8 mouse cellular contexts compared by ENCODE assay signal in the genomic region with DNA sequence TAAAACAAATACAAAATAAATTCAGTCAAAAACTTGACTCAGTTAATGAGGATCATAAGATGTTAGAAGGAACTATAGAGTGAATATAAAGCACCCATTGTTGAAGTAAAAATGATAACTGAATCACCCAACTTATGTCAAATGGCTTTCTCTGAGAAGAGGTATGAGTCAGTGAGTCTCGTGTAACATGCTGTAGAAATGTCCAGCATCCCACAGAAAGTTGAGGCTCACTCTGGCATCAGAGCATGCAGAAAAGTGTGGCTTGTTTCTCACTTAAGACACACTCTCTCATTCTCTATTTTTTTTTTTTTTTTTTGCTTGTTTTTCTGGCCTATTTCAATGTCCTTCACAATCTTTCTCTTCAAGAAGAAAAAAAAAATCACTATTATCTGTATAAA. TPM values are rescaled to one million over a fixed set of nuclear protein-coding genes. Genes with fewer than 3 reads are reported as not detected.
DNase-seq lines count a peak whose midpoint lies in the region; ATAC-seq lines count a peak whose summit lies in the region.

No protein-coding gene starts in this region.

- no peaks in the 10 kb centered on the region for H3K9me3 ChIP-seq in heart, embryonic 16.5 days (replicated peaks; ENCODE audit: control insufficient read depth, low read length)
- H3K9me3 ChIP-seq in hindbrain, embryonic 12.5 days (replicated peaks) = no peaks in the 10 kb centered on the region
- H3K9me3 ChIP-seq in midbrain, embryonic 13.5 days = no peaks in the 10 kb centered on the region

- peak overlapping the region; percentile 89 for H3K4me3 ChIP-seq in heart, embryonic 16.5 days (ENCODE audit: low read length)
- H3K4me3 ChIP-seq in hindbrain, embryonic 12.5 days = peak overlapping the region; percentile 72
- peak overlapping the region; percentile 78 for H3K4me3 ChIP-seq in midbrain, embryonic 13.5 days (replicated peaks)

- H3K4me1 ChIP-seq in heart, embryonic 16.5 days (ENCODE audit: control insufficient read depth, insufficient read depth, low read length) = peaks cover 33% of the 10 kb centered on the region
- peaks cover 29% of the 10 kb centered on the region for H3K4me1 ChIP-seq in hindbrain, embryonic 12.5 days
- H3K4me1 ChIP-seq in midbrain, embryonic 13.5 days (replicated peaks) = peaks cover 34% of the 10 kb centered on the region

- no peak for ATAC-seq in heart, embryonic 16.5 days (replicated peaks; ENCODE audit: extremely low read depth, insufficient read depth, low FRiP score)
- ATAC-seq in hindbrain, embryonic 12.5 days (ENCODE audit: low FRiP score) = no peak
- ATAC-seq in midbrain, embryonic 13.5 days = no peak

- H3K27ac ChIP-seq in heart, embryonic 16.5 days (ENCODE audit: low read length) = peak overlapping the region; percentile 99
- H3K27ac ChIP-seq in hindbrain, embryonic 12.5 days = peak overlapping the region; percentile 96
- peak overlapping the region; percentile 96 for H3K27ac ChIP-seq in midbrain, embryonic 13.5 days

- H3K4me2 ChIP-seq in heart, embryonic 16.5 days (ENCODE audit: low read depth, low read length) = peak overlapping the region; percentile 62
- H3K4me2 ChIP-seq in hindbrain, embryonic 12.5 days (replicated peaks) = peak overlapping the region; percentile 49
- peak overlapping the region; percentile 55 for H3K4me2 ChIP-seq in midbrain, embryonic 13.5 days (replicated peaks)

- no peaks in the 10 kb centered on the region for H3K36me3 ChIP-seq in heart, embryonic 16.5 days (ENCODE audit: control insufficient read depth, insufficient read depth)
- H3K36me3 ChIP-seq in hindbrain, embryonic 12.5 days = peaks cover 2% of the 10 kb centered on the region; the same call in 1 of the 2 replicates
- H3K36me3 ChIP-seq in midbrain, embryonic 13.5 days = peaks cover 3% of the 10 kb centered on the region; the same call in 1 of the 2 replicates

- H3K27me3 ChIP-seq in heart, embryonic 16.5 days (ENCODE audit: control insufficient read depth, insufficient read depth, low read length) = no peaks in the 10 kb centered on the region
- H3K27me3 ChIP-seq in hindbrain, embryonic 12.5 days = no peaks in the 10 kb centered on the region
- no peaks in the 10 kb centered on the region for H3K27me3 ChIP-seq in midbrain, embryonic 13.5 days

- no peak for DNase-seq in heart, adult 18-20 months
- DNase-seq in MEL-GATA-1-ER (ENCODE audit: extremely low read depth, low read depth) = peak; percentile 18
- DNase-seq in right cerebral cortex, postnatal 25 days = no peak
- DNase-seq in left cerebral cortex, adult 11 months (ENCODE audit: low spot score) = no peak
- DNase-seq in cerebellum, adult 9-10 months = no peak

- 13% methylated on average over 1 of the region's 1 CpGs for WGBS in heart, embryonic 16.5 days
- WGBS in hindbrain, embryonic 12.5 days = 36% methylated on average over 1 of the region's 1 CpGs
- WGBS in midbrain, embryonic 13.5 days = 19% methylated on average over 1 of the region's 1 CpGs

- H3K9ac ChIP-seq in heart, embryonic 16.5 days (ENCODE audit: low read length) = peak overlapping the region; percentile 72
- H3K9ac ChIP-seq in hindbrain, embryonic 12.5 days = peak overlapping the region; percentile 54
- peak overlapping the region; percentile 67 for H3K9ac ChIP-seq in midbrain, embryonic 13.5 days (replicated peaks)

RNA-seq across cellular contexts. Expression of gene Laptm4a, which starts 0.5 kb away (rescaled TPM):
- polyA plus RNA-seq in heart, embryonic 16.5 days (2015; fragmentation: Nextera tagmentation; extraction: Ambion mirVana) = 283 and 313 TPM in 2 replicates
- total RNA-seq in heart, adult 18-20 months (2021) = 100 to 1,000 TPM; 366 to 407 TPM
- 222 and 249 TPM in 2 replicates for polyA plus RNA-seq in hindbrain, embryonic 12.5 days (2016; fragmentation: Nextera tagmentation; extraction: Ambion mirVana)
- polyA plus RNA-seq in midbrain, embryonic 13.5 days (2015; fragmentation: Nextera tagmentation; extraction: Ambion mirVana) = 207 and 221 TPM in 2 replicates

RNA-seq across cellular contexts. Expression of gene Matn3, which starts 26.7 kb away (rescaled TPM):
- 0.54 and 0.63 TPM in 2 replicates for polyA plus RNA-seq in heart, embryonic 16.5 days (2015; fragmentation: Nextera tagmentation; extraction: Ambion mirVana)
- total RNA-seq in heart, adult 18-20 months (2021) = not detected
- 1.6 and 5.9 TPM in 2 replicates for polyA plus RNA-seq in hindbrain, embryonic 12.5 days (2016; fragmentation: Nextera tagmentation; extraction: Ambion mirVana)
- 0.16 and 0.17 TPM in 2 replicates for polyA plus RNA-seq in midbrain, embryonic 13.5 days (2015; fragmentation: Nextera tagmentation; extraction: Ambion mirVana)

RNA-seq across cellular contexts. Expression of gene Wdr35, which starts 52.7 kb away (rescaled TPM):
- 14.4 and 14.7 TPM in 2 replicates for polyA plus RNA-seq in heart, embryonic 16.5 days (2015; fragmentation: Nextera tagmentation; extraction: Ambion mirVana)
- total RNA-seq in heart, adult 18-20 months (2021) = 10 to 100 TPM; 10.2 to 10.5 TPM
- 26.1 and 26.4 TPM in 2 replicates for polyA plus RNA-seq in hindbrain, embryonic 12.5 days (2016; fragmentation: Nextera tagmentation; extraction: Ambion mirVana)
- 23.9 and 24.4 TPM in 2 replicates for polyA plus RNA-seq in midbrain, embryonic 13.5 days (2015; fragmentation: Nextera tagmentation; extraction: Ambion mirVana)
